Mouse (Mus musculus) intestine, embryonic 16.5 days (tissue): ENCODE data around the gene Sap30. TPM values are rescaled to one million over a fixed set of nuclear protein-coding genes. Genes with fewer than 3 reads are reported as not detected.

Experiments used
- ATAC-seq: fragments of 200-750 bp; cut with Nextera tagmentation; 2 replicates; pipeline ENCODE4 v1.8.0; 2017; ENCODE audit warnings: moderate TSS enrichment, moderate library complexity
- H3K27ac ChIP-seq: fragments of 300-500 bp; sonication (generic); 2 replicates; pipeline ENCODE4 v1.5.1; 2014; ENCODE audit warnings: mild to moderate bottlenecking, low read length
- H3K27me3 ChIP-seq: fragments of 300-500 bp; sonication (generic); replicated peaks from 2 replicates; pipeline ENCODE4 v1.6.1; 2014; ENCODE audit warnings: low read length, control low read depth, mixed read lengths; ENCODE audit not compliant: control insufficient read depth, insufficient read depth
- H3K36me3 ChIP-seq: fragments of 300-500 bp; sonication (generic); 2 replicates; pipeline ENCODE4 v1.6.1; 2014; ENCODE audit warnings: low read length, control low read depth; ENCODE audit not compliant: control insufficient read depth, insufficient read depth
- H3K4me1 ChIP-seq: fragments of 300-500 bp; sonication (generic); 2 replicates; pipeline ENCODE4 v1.6.1; 2014; ENCODE audit warnings: low read length, control low read depth, mixed read lengths; ENCODE audit not compliant: control insufficient read depth, insufficient read depth
- H3K4me2 ChIP-seq: fragments of 300-500 bp; sonication (generic); 2 replicates; pipeline ENCODE4 v1.6.1; 2014; ENCODE audit warnings: low read depth, low read length, control low read depth
- H3K4me3 ChIP-seq: fragments of 300-500 bp; sonication (generic); 2 replicates; pipeline ENCODE4 v1.5.1; 2014; ENCODE audit warnings: mild to moderate bottlenecking, low read length
- H3K9ac ChIP-seq: fragments of 300-500 bp; sonication (generic); 2 replicates; pipeline ENCODE4 v1.6.1; 2014; ENCODE audit warnings: low read depth, low read length
- H3K9me3 ChIP-seq: fragments of 300-500 bp; sonication (generic); 2 replicates; pipeline ENCODE4 v1.6.1; 2016; ENCODE audit warnings: low read length, control low read depth; ENCODE audit not compliant: control insufficient read depth
- WGBS: fragments of 180-500 bp; shearing (Covaris S2); extraction: QIAGEN DNeasy Blood & Tissue Kit; methylation state at CpG from one replicate; pipeline ENCODE4 v1.1.7; 2014; 5-methylcytosine and 5-hydroxymethylcytosine counted together
- polyA plus RNA-seq: library from polyadenylated mRNA; unstranded; fragments of >200 nt; fragmentation: Nextera tagmentation; extraction: Ambion mirVana; gene quantifications from 2 replicates; pipeline ENCODE4 v1.2.1, GENCODE M21; 2015

The Sap30 gene
- polyA plus RNA-seq, 1 experiment from 2014 or later: 20.6 TPM

GRCm38 (mm10) chr8:57432802-57433201 is 54.9 kb downstream of the Sap30 start:
- no peaks in the 10 kb centered on the region for H3K36me3 ChIP-seq
- no peak overlapping the region for H3K4me3 ChIP-seq
- WGBS: 70% methylated on average over 5 of the region's 5 CpGs
- no peaks in the 10 kb centered on the region for H3K27me3 ChIP-seq
- no peaks in the 10 kb centered on the region for H3K9me3 ChIP-seq
- ATAC-seq: no peak
- H3K9ac ChIP-seq: no peak overlapping the region
- no peak overlapping the region for H3K4me2 ChIP-seq
- no peak overlapping the region for H3K27ac ChIP-seq
- H3K4me1 ChIP-seq: peaks cover 3% of the 10 kb centered on the region; the same call in 1 of the 2 replicates

Other genes starting within 250 kb of the Sap30 start
- gene Hand2, start 166.9 kb downstream of the Sap30 start, polyA plus RNA-seq: 4.1 and 5.1 TPM in 2 replicates
- gene Scrg1, start 31.9 kb downstream of the Sap30 start, polyA plus RNA-seq: 0.27 TPM in 1 of 2 replicates, not detected in the other
- 252 and 287 TPM in 2 replicates for gene Hmgb2, start 24.0 kb upstream of the Sap30 start, polyA plus RNA-seq
- 33.5 and 35.0 TPM in 2 replicates for gene Galnt7, start 165.2 kb upstream of the Sap30 start, polyA plus RNA-seq